Mouse (Mus musculus): Measurements from ENCODE around the gene Tiam2.
A peak's percentile ranks its signal among the peaks of the same experiment; 100 is the strongest.

Tiam2 gene

DNA sequence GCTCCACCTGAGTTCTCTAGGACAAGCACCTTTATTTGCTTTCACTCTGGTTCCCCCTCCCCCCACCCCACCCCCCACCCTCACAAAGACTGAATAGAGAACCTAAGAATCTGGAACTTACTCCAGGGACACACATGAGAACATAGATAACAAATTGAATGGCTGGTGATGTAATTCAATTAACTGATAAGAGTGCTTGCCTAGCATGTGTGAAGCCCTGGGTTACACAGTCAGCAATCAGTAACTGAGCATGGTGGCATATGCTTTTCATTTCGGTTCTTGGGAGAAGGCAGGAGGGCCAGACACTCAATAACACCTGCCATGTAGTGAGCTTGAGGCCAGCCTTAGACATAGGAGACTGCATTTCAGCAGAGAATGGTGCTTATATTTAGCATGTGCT lies 229.9 kb downstream of the Tiam2 start:
- no peak for DNase-seq (ENCODE audit: low read depth, low spot score)

GRCm38 (mm10) chr17:3557331-3558311 lies 231.2 kb downstream of the Tiam2 start, which contains the start of gene Tfb1m:
TSS of gene Tfb1m (minus strand) at chr17:3557781.
- peak; percentile 100 for DNase-seq (ENCODE audit: low read depth, low spot score)

- no peak for DNase-seq (ENCODE audit: low read depth, low spot score)
These were observed 232.0 kb downstream of the Tiam2 start for GRCm38 (mm10) chr17:3558356-3558870.

GRCm38 (mm10) chr17:3560534-3560933 lies 234.2 kb downstream of the Tiam2 start:
- DNase-seq (ENCODE audit: low read depth, low spot score): no peak

GRCm38 (mm10) chr17:3562405-3562804 lies 236.0 kb downstream of the Tiam2 start:
- DNase-seq (ENCODE audit: low read depth, low spot score): no peak

GRCm38 (mm10) chr17:3570876-3571275 lies 244.5 kb downstream of the Tiam2 start:
- peak; percentile 82 for DNase-seq (ENCODE audit: low read depth, low spot score)

All from brain, adult 2 months (tissue).